Mouse (Mus musculus) intestine, embryonic 16.5 days (tissue): ENCODE measurements around the gene Sgtb. TPM values are rescaled to one million over a fixed set of nuclear protein-coding genes. Genes with fewer than 3 reads are reported as not detected.

Experiments
- polyA plus RNA-seq: library from polyadenylated mRNA; unstranded; fragments of >200 nt; fragmentation: Nextera tagmentation; extraction: Ambion mirVana; gene quantifications from 2 replicates; pipeline ENCODE4 v1.2.1, GENCODE M21; 2015

Sgtb gene
- polyA plus RNA-seq, 1 experiment from 2014 or later, result 3.3 TPM

Other genes starting within 250 kb of the Sgtb start
- 12.9 and 14.2 TPM in 2 replicates for gene Erbin, start 189.2 kb upstream of the Sgtb start, polyA plus RNA-seq
- 18.7 and 19.9 TPM in 2 replicates for gene Nln, start 127 bp upstream of the Sgtb start, polyA plus RNA-seq
- gene Trappc13, start 68.7 kb downstream of the Sgtb start, polyA plus RNA-seq, result 50.4 and 54.5 TPM in 2 replicates
- gene Trim23, start 69.1 kb downstream of the Sgtb start, polyA plus RNA-seq, result 9.0 and 9.3 TPM in 2 replicates
- gene Cenpk, start 118.9 kb downstream of the Sgtb start, polyA plus RNA-seq, result 33.3 and 38.5 TPM in 2 replicates
- 11.4 and 11.7 TPM in 2 replicates for gene Ppwd1, start 119.1 kb downstream of the Sgtb start, polyA plus RNA-seq
- gene Adamts6, start 178.1 kb downstream of the Sgtb start, polyA plus RNA-seq, result 1.2 and 1.4 TPM in 2 replicates